Mouse (Mus musculus): ENCODE data around the gene Lrrc27. TPM values are rescaled to one million over a fixed set of nuclear protein-coding genes. Genes with fewer than 3 reads are reported as not detected.

Lrrc27 gene
- polyA plus RNA-seq, 1 experiment from 2014 or later, result 0.62 TPM

DNA sequence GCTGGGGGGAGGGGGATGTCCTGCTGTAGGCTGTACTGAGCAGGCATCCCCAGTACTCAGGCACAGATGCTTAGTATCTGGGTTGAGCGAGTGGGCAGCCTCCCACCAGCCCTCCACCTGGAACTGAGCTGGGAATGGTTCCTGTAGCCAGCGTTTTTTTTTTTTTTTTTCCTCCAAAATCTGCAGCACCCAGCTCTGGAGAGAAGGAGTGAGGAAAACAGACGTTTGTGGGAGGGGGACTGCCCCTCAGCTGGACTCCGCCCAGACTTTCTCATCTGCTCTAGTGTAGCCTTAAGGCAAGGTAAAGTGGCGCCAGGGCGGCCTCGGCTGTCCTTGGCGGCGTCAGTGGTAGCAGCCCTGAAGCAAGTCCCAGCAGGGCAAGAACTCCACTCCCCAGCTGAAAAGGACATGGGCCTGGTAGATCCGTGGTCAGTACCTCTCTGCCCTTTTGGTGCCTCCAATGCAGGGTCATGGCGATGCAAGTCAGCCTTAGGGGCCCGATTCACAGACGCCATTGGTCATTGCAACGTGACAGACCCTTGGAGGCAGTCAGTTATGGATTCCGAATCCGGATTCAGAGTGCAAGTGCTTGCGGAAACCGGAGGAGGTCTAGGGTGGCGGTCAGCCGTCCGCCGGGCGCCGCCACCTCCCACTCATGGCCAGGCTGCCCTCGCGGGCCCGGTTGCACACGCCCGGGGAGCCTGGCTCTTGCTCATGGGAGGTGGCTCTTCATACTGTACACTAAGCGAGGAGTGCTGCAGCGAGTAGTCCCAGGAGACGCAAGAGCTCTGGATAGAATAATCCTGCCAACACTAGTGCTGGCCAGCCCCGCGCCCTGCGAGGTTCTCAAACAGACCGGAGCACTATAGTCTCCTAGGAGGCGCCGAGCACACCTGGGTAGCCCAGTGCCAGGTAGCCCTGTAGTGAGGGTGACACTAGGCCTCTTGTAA, 34.4 kb downstream of the Lrrc27 start:
- H3K4me2 ChIP-seq, result peak overlapping the region; percentile 76
- H3K4me3 ChIP-seq (replicated peaks), result peak overlapping the region; percentile 64
- H3K27me3 ChIP-seq, result peaks cover 38% of the 10 kb centered on the region
- ATAC-seq (ENCODE audit: low read depth), result peak; percentile 40
- H3K9me3 ChIP-seq (replicated peaks), result no peaks in the 10 kb centered on the region
- no peak for DNase-seq
- H3K9ac ChIP-seq, result peak overlapping the region; percentile 67
- WGBS (ENCODE audit: insufficient replicate concordance), result 12% methylated on average over 38 of the region's 38 CpGs
- no peaks in the 10 kb centered on the region for H3K36me3 ChIP-seq
- peaks cover 51% of the 10 kb centered on the region for H3K4me1 ChIP-seq (replicated peaks)
- H3K27ac ChIP-seq, result peak overlapping the region; percentile 64; the same call in 1 of the 2 replicates

DNA sequence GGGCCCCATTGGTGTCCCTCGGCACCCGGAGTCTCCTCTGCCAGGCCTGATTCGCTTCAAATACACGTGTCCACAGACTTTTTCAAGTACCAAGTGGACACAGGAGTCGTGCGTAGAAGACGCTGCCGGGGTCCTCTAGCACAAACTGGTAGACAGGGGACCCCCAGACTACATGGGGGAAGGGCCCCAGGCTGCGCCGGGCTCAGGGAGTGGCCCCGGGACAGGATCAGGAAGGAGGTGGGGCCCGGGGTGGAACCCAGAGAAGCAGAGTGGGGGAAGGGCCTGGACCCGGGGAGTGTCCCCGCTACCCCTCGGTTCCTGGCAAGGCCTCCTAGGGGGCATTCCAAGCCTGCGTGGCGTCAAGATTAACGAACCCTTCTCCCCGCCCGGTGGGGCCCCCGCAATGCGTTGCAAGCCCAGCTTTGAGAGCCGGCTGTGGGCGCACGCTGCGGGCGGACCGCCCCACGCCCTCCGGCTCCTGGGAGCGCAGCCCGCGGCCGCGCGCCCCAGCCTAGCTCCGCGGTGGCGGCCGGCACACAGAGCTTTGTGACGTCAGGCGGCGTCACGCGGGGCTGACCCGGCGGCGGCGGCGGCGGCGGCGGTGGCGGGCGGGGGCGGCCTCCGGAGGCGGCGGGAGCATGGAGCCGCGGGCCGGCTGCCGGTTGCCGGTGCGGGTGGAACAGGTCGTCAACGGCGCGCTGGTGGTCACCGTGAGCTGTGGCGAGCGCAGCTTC, 35.3 kb downstream of the Lrrc27 start, which contains the start of gene Pwwp2b:
Pwwp2b (plus strand) TSS at position 602 of the 734 bp plus-strand sequence.
- peak within 1 kb of the TSS; percentile 76 for H3K4me2 ChIP-seq
- peak; percentile 67 for ATAC-seq (ENCODE audit: low read depth)
- H3K4me3 ChIP-seq (replicated peaks), result peak within 1 kb of the TSS; percentile 64
- DNase-seq, result peak; percentile 29
- peak within 1 kb of the TSS; percentile 67 for H3K9ac ChIP-seq
- peaks cover 38% of the 10 kb centered on the region for H3K27me3 ChIP-seq
- H3K36me3 ChIP-seq, result no peaks in the 10 kb centered on the region
- H3K4me1 ChIP-seq (replicated peaks), result peaks cover 60% of the 10 kb centered on the region
- under 1% methylated on average over 67 of the region's 72 CpGs for WGBS (ENCODE audit: insufficient replicate concordance)
- peak within 1 kb of the TSS; percentile 64 for H3K27ac ChIP-seq
- H3K9me3 ChIP-seq (replicated peaks), result no peaks in the 10 kb centered on the region

DNA sequence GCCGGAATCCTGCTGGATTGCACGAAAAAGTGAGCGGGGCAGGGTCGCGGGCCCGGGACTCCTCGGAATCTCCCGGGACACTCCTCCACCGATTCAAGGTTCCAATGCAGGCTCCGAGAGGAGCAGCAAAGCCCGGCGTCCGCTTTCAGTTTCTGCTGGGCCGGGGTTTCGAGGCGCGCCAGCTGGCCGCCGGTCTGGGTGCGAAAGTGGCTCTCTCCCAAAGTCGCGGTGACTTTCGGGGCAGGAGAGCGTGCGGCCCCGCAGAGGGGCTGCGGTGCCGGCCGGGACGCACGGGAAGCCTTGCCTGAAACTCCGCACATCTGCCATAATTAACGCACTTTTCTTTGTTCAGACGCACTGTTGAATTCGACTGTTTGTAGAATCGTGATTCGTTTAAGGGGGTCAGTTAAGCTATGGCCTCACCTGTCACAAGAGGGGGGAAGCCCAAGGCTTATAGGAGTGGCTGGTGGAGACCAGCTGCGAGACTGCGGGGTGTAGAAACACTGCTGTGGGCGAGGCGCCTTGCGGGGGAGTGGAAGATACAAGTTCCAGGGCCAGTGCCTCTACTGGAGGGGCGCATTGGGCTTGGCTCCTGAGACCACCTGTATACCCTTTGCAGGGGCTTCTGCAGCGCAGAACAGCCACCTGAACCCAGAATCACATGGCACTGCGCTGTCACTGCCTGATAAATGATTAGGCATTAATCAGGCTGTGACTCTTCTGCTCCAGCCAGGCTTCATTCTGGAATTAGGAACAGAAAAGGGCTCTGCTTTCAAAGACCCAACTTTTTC, 36.0 kb downstream of the Lrrc27 start:
- peak overlapping the region; percentile 64 for H3K4me3 ChIP-seq (replicated peaks)
- peak overlapping the region; percentile 67 for H3K9ac ChIP-seq
- peaks cover 67% of the 10 kb centered on the region for H3K4me1 ChIP-seq (replicated peaks)
- WGBS (ENCODE audit: insufficient replicate concordance), result 2% methylated on average over 45 of the region's 45 CpGs
- DNase-seq, result no peak
- no peak overlapping the region; the same call in 1 of the 2 replicates for H3K27ac ChIP-seq
- H3K4me2 ChIP-seq, result peak overlapping the region; percentile 76
- no peaks in the 10 kb centered on the region for H3K9me3 ChIP-seq (replicated peaks)
- ATAC-seq (ENCODE audit: low read depth), result no peak
- H3K27me3 ChIP-seq, result peaks cover 38% of the 10 kb centered on the region
- H3K36me3 ChIP-seq, result no peaks in the 10 kb centered on the region

DNA sequence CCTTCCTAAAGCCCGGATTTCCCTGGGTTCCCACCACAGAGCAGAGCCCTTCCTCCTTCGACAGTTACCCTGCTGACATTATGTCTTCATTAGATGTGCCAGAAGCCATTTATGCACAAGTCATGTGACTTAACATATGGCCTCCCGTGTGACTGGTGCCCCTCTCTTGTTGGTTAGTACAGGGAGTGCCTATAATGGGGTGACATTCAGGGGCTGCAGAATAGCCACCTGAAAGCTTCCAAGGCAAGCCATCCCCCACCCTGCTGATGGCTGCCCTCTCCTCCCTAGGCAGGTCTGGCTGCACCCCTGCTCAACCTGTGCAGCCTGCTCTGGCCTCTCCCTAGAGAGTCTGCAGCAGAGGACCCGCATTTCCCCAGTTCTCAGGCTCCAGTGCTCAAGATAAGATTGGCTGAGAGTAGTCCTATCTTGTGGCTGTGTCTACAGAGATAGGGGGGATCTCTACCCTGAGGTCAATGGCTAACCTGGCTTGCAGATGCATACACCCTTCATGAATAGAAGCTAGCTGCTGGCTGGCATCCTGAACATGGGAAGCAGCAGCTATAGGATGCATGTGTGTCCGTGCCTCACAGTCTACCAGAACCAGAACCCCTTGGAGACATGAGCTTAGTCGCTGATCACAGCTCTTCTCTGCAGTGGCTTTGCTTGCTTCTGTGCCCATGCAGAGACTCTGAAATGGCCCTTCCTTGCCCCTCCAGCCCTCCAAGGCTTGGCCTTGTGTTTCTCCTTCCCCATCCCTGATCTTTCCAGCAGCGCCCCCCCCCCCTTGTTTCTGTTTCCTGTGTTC, 36.8 kb downstream of the Lrrc27 start:
- H3K4me3 ChIP-seq (replicated peaks), result peak overlapping the region; percentile 64
- DNase-seq (no peak), ATAC-seq (ENCODE audit: low read depth) (peak; percentile 55)
- peaks cover 67% of the 10 kb centered on the region for H3K4me1 ChIP-seq (replicated peaks)
- no peak overlapping the region for H3K27ac ChIP-seq
- peak overlapping the region; percentile 76 for H3K4me2 ChIP-seq
- H3K27me3 ChIP-seq, result peaks cover 38% of the 10 kb centered on the region
- WGBS (ENCODE audit: insufficient replicate concordance), result 24% methylated on average over 7 of the region's 7 CpGs
- no peaks in the 10 kb centered on the region for H3K9me3 ChIP-seq (replicated peaks)
- peak overlapping the region; percentile 67; the same call in 1 of the 2 replicates for H3K9ac ChIP-seq
- no peaks in the 10 kb centered on the region for H3K36me3 ChIP-seq

DNA sequence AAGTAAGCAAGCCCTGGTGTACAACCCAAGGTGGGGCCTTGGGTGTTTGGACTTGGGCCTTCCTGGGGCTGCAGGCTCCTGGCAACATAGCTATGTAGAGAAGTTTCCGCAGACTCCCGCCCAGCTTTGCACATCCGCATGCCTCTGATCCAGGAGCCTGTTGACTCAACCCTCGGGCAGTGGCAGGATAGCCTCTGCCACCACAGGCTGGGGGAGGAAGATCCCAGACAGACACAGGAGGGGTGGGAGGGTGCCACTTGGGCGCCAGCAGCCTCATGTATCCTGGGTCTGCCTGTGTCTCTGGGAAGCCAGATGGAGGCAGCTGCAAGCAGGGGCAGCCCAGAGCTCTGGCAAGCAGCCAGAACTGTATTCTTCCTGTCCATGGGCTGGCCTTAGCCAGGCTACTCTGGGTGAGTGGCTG, 39.1 kb downstream of the Lrrc27 start:
- DNase-seq, result no peak
- WGBS (ENCODE audit: insufficient replicate concordance), result 69% methylated on average over 5 of the region's 5 CpGs

DNA sequence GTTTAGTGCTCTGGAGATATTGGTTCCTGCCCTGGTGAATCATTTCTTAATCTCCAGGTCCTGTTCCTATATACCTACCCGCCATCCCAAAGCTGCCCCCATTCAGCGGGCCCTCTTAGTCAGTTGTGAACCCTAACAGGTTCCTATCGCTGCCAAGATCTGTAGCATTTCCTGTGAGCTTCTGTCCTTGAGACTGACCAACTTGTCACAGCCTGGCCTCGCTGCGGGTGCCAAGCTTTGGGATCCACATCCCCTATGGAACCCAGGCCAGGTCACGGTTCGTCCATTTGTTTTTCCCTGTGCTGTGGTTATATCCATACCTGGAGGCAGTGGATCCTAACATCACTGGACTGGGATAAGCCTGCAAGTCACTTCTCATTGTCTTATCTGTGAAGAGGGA, 39.8 kb downstream of the Lrrc27 start:
- DNase-seq, result no peak
- WGBS (ENCODE audit: insufficient replicate concordance), result 49% methylated on average over 7 of the region's 7 CpGs
- H3K9ac ChIP-seq, result no peak overlapping the region
- H3K27ac ChIP-seq, result no peak overlapping the region; the same call in 1 of the 2 replicates
- H3K4me2 ChIP-seq, result no peak overlapping the region
- H3K9me3 ChIP-seq (replicated peaks), result no peaks in the 10 kb centered on the region
- H3K4me3 ChIP-seq (replicated peaks), result no peak overlapping the region
- peaks cover 23% of the 10 kb centered on the region for H3K27me3 ChIP-seq
- H3K4me1 ChIP-seq (replicated peaks), result peaks cover 56% of the 10 kb centered on the region
- ATAC-seq (ENCODE audit: low read depth), result no peak
- peaks cover 7% of the 10 kb centered on the region; the same call in 1 of the 2 replicates for H3K36me3 ChIP-seq

More for the DNA sequence above, 39.1 kb downstream of the Lrrc27 start:
- Histone ChIP-seq H3K9ac (no peak overlapping the region), H3K4me3 (replicated peaks) (no peak overlapping the region), H3K36me3 (peaks cover 7% of the 10 kb centered on the region; the same call in 1 of the 2 replicates), H3K9me3 (replicated peaks) (no peaks in the 10 kb centered on the region), H3K27ac (no peak overlapping the region), H3K27me3 (peaks cover 30% of the 10 kb centered on the region), H3K4me1 (replicated peaks) (peaks cover 63% of the 10 kb centered on the region), H3K4me2 (no peak overlapping the region)
- no peak for ATAC-seq (ENCODE audit: low read depth)

DNA sequence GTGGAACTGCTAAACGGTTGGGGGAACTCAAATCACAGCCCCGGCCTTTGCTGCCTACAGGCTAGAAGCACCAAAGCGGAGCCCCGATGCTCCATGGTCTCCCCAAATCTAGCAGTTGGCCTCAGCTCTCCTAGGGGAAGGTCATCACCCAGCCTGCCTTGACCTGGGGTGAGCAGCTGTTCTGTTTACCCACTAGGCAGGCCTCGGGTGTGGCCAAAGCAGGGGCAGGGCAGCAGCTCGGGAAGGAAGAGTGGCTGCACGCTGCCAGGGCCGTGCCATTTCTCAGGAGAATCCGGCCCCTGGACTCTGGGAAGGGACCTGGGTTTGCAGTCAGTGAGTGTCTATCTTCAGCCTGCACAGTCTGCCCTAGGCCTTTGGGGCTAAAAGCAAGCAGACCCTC, 40.2 kb downstream of the Lrrc27 start:
- ATAC-seq (ENCODE audit: low read depth) (no peak), DNase-seq (no peak)
- no peak overlapping the region for H3K4me2 ChIP-seq
- H3K9ac ChIP-seq, result no peak overlapping the region
- peaks cover 7% of the 10 kb centered on the region; the same call in 1 of the 2 replicates for H3K36me3 ChIP-seq
- no peaks in the 10 kb centered on the region for H3K9me3 ChIP-seq (replicated peaks)
- 30% methylated on average over 9 of the region's 9 CpGs for WGBS (ENCODE audit: insufficient replicate concordance)
- H3K27me3 ChIP-seq, result peaks cover 19% of the 10 kb centered on the region
- no peak overlapping the region for H3K4me3 ChIP-seq (replicated peaks)
- H3K4me1 ChIP-seq (replicated peaks), result peaks cover 54% of the 10 kb centered on the region
- no peak overlapping the region for H3K27ac ChIP-seq

DNA sequence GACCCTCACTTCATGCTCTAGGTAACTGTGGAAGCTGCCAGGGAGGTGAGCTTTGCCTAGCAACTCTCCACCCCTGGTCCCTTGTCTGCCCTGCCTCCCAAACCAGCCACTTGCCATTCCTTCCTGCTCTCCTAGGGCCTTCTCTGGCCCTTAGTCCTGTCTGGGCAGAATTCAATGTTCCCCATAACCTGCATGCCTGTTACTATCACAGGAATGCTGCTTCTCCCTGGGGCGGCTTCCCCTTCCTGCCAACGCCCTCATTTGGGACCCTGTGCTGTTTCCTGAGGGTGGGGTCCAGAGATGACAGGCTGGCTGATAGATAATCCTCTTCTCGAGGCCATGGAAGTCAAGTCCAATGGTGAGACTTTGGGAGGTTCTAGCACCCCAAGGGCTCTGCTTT, 40.7 kb downstream of the Lrrc27 start:
- Histone ChIP-seq H3K27ac (no peak overlapping the region), H3K9me3 (replicated peaks) (no peaks in the 10 kb centered on the region), H3K9ac (no peak overlapping the region), H3K4me1 (replicated peaks) (peaks cover 52% of the 10 kb centered on the region), H3K27me3 (peaks cover 14% of the 10 kb centered on the region), H3K4me3 (replicated peaks) (no peak overlapping the region), H3K36me3 (peaks cover 7% of the 10 kb centered on the region; the same call in 1 of the 2 replicates), H3K4me2 (no peak overlapping the region)
- WGBS (ENCODE audit: insufficient replicate concordance), result 24% methylated on average over 3 of the region's 3 CpGs
- ATAC-seq (ENCODE audit: low read depth) (no peak), DNase-seq (no peak)

DNA sequence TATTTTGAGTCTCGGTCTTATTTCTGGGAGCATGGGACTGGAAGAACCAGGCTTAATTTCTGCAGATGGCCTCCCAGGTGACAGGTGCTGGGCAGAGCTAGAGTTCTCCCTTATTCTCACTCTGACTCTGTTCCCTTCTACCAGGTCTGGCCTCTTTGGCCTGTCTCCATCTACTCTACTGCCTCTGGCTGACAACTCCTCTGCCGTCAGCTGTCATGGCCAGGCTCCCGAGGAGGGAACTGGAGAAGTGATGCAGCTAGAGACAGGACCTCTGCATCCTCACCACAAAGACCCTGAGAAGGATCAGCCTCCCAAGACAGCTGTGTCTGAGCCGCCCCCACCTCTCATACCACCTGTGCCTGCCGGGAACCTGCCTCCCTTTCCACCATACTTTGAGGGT, 41.8 kb downstream of the Lrrc27 start:
- no peak overlapping the region for H3K4me3 ChIP-seq (replicated peaks)
- H3K36me3 ChIP-seq, result peaks cover 7% of the 10 kb centered on the region; the same call in 1 of the 2 replicates
- peaks cover 2% of the 10 kb centered on the region; the same call in 1 of the 2 replicates for H3K27me3 ChIP-seq
- ATAC-seq (ENCODE audit: low read depth) (no peak), DNase-seq (no peak)
- H3K9ac ChIP-seq, result no peak overlapping the region
- H3K4me1 ChIP-seq (replicated peaks), result peaks cover 41% of the 10 kb centered on the region
- H3K27ac ChIP-seq, result no peak overlapping the region
- no peaks in the 10 kb centered on the region for H3K9me3 ChIP-seq (replicated peaks)
- 62% methylated on average over 5 of the region's 5 CpGs for WGBS (ENCODE audit: insufficient replicate concordance)
- H3K4me2 ChIP-seq, result no peak overlapping the region
